Mouse (Mus musculus): Measurements from ENCODE around the gene Gm20388.

DNA sequence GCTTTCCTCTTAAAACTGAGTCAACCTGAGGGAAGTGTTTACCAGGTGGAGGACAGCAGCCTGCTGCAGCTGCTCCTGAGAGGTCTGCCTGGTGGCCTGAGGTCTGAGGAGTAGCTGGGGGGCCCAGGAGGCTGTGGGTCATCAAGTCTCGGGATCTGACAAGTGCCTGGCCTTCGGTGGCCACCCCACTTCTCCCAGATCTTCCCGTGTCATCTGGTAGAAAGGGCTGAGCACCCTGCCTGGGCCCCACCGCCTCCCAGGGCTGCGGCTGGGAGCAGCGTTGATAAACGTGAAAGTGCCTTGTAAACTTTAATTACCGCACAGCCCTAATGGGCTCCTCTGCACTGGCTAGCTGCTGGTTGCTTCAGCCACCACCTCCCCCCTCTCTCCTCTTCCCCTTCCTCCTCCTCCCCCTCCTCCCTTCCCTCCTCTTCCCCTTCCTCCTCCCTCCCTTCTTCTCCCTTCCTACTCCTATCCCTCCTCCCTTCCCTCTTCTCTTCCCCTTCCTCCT, 1238.0 kb downstream of the Gm20388 start:
- TF ChIP-seq CTCF (conservative IDR thresholded peaks at IDR 0.05; ENCODE audit: insufficient read depth, insufficient read length, low read depth, low read length), result no peak
- no peak for TF ChIP-seq POLR2A (IDR thresholded peaks at IDR 0.05; ENCODE audit: low read depth, low read length)

Measured in kidney, adult 2 months (tissue).